Mouse (Mus musculus) lung, postnatal 0 days (tissue): Measurements from ENCODE around the gene Fuz. TPM values are rescaled to one million over a fixed set of nuclear protein-coding genes. Genes with fewer than 3 reads are reported as not detected.

Experiments
- ATAC-seq: fragments of 200-750 bp; cut with Nextera tagmentation; 2 replicates; pipeline ENCODE4 v1.8.0; 2017; ENCODE audit warnings: moderate library complexity
- DNase-seq: peaks from one replicate; pipeline ENCODE4 v3.0.0-alpha.2; 2016; ENCODE audit warnings: low spot score
- H3K27ac ChIP-seq: fragments of 300-500 bp; sonication (generic); 2 replicates; pipeline ENCODE4 v1.5.1; 2014; ENCODE audit warnings: antibody characterized with exemption, mild to moderate bottlenecking, low read length, mixed read lengths
- H3K27me3 ChIP-seq: fragments of 300-500 bp; sonication (generic); replicated peaks from 2 replicates; pipeline ENCODE4 v1.6.1; 2014; ENCODE audit warnings: low read length, mixed read lengths; ENCODE audit not compliant: insufficient read depth
- H3K36me3 ChIP-seq: fragments of 300-500 bp; sonication (generic); 2 replicates; pipeline ENCODE4 v1.6.1; 2014; ENCODE audit warnings: low read length, mixed read lengths; ENCODE audit not compliant: insufficient read depth
- H3K4me1 ChIP-seq: fragments of 300-500 bp; sonication (generic); 2 replicates; pipeline ENCODE4 v1.6.1; 2014; ENCODE audit warnings: antibody characterized with exemption, low read depth, low read length, mixed read lengths; ENCODE audit not compliant: insufficient read depth
- H3K4me2 ChIP-seq: fragments of 300-500 bp; sonication (generic); replicated peaks from 2 replicates; pipeline ENCODE4 v1.6.1; 2014; ENCODE audit warnings: low read depth, mild to moderate bottlenecking, low read length, moderate library complexity, mixed read lengths
- H3K4me3 ChIP-seq: fragments of 300-500 bp; sonication (generic); 2 replicates; pipeline ENCODE4 v1.5.1; 2014; ENCODE audit warnings: low read depth, low read length
- H3K9ac ChIP-seq: fragments of 300-500 bp; sonication (generic); replicated peaks from 2 replicates; pipeline ENCODE4 v1.6.1; 2014; ENCODE audit warnings: low read depth, mild to moderate bottlenecking
- H3K9me3 ChIP-seq: fragments of 300-500 bp; sonication (generic); 2 replicates; pipeline ENCODE4 v1.6.1; 2016; ENCODE audit warnings: low read length, mixed read lengths
- CTCF ChIP-seq: IDR thresholded peaks from 2 replicates; pipeline ENCODE4 v1.5.1; 2016; ENCODE audit warnings: antibody characterized with exemption, mild to moderate bottlenecking
- EP300 ChIP-seq: IDR thresholded peaks from 2 replicates; pipeline ENCODE4 v1.6.1; 2016; ENCODE audit warnings: antibody characterized with exemption, mild to moderate bottlenecking, control low read depth
- WGBS: fragments of 180-500 bp; shearing (Covaris S2); extraction: QIAGEN DNeasy Blood & Tissue Kit; methylation state at CpG from one replicate; pipeline ENCODE4 v1.1.7; 2014; 5-methylcytosine and 5-hydroxymethylcytosine counted together
- polyA plus RNA-seq: library from polyadenylated mRNA; unstranded; fragments of >200 nt; fragmentation: Nextera tagmentation; extraction: Ambion mirVana; gene quantifications from 2 replicates; pipeline ENCODE4 v1.2.1, GENCODE M21; 2015

Gene Fuz
- polyA plus RNA-seq, 1 experiment from 2014 or later, result 15.1 TPM

GRCm38 (mm10) chr7:44857905-44858304 lies 38.0 kb upstream of the Fuz start:
- WGBS, result 23% methylated on average over 8 of the region's 8 CpGs
- H3K4me1 ChIP-seq, result peaks cover 18% of the 10 kb centered on the region
- peak; percentile 87 for DNase-seq
- no peak for ATAC-seq
- H3K4me2 ChIP-seq, result peak overlapping the region; percentile 96
- H3K4me3 ChIP-seq, result peak overlapping the region; percentile 69
- no peaks in the 10 kb centered on the region for H3K27me3 ChIP-seq
- peak overlapping the region; percentile 93 for H3K27ac ChIP-seq
- H3K9me3 ChIP-seq, result no peaks in the 10 kb centered on the region
- H3K9ac ChIP-seq, result no peak overlapping the region
- peaks cover 9% of the 10 kb centered on the region; the same call in 1 of the 2 replicates for H3K36me3 ChIP-seq
- TF ChIP-seq CTCF (no peak), EP300 (no peak)

DNA sequence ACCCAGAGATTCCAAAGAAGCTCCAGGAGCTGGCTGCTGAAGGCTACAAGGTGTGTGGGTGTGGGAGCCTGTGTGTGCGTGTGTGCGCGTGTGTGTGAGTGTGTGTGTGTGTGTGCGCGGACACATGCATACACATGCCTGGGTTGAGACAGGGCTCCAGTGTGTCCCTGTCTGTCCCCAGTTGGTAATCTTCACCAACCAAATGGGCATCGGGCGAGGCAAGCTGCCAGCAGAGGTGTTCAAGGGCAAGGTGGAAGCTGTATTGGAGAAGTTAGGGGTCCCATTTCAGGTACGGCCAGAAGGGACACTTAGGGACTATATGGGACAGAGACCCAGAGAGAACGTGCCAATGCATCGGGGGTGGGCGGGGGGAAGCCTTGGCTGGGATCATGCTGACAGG lies 36.0 kb upstream of the Fuz start:
- WGBS, result 85% methylated on average over 11 of the region's 11 CpGs
- no peak overlapping the region for H3K27ac ChIP-seq
- H3K27me3 ChIP-seq, result no peaks in the 10 kb centered on the region
- H3K36me3 ChIP-seq, result peaks cover 25% of the 10 kb centered on the region
- no peak overlapping the region for H3K4me3 ChIP-seq
- H3K9ac ChIP-seq, result no peak overlapping the region
- H3K4me2 ChIP-seq, result no peak overlapping the region
- H3K9me3 ChIP-seq, result no peaks in the 10 kb centered on the region
- H3K4me1 ChIP-seq, result peaks cover 11% of the 10 kb centered on the region
- no peak for TF ChIP-seq CTCF
- TF ChIP-seq EP300, result no peak
- DNase-seq, result no peak
- no peak for ATAC-seq

DNA sequence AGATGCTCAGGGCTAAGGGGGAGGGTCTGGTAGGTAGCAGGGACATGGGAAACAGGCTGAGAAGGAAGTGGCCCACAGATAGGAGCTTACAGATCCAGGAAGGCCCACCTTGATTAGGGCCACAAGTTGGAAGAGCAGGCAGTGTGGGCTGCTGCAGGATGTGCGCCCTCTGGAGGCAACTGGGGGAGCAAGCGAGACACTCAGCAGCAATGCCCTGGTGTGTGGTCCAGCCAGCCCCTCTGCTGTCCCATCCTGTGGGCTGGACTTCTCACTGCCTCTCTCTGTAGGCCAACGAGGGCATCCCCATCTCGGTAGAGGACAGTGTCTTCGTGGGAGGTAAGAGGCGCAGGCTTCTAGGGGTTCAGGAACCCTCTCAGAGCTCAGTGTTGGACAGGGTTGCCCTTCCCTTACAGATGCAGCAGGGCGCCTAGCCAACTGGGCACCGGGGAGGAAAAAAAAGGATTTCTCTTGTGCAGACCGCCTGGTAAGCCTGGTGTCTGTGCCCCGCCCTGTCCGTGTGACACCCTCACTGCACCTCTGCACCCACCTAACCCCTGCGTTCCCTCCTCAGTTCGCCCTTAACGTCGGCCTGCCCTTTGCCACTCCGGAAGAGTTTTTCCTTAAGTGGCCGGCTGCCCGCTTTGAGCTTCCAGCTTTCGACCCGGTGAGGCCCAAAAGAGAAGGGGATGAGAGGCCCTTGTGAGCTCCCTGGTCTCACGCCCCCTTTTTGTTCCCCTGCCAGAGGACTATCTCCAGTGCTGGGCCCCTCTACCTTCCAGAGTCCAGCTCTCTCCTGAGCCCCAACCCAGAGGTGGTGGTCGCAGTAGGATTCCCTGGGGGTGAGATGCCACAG lies 35.1 kb upstream of the Fuz start:
- Histone ChIP-seq H3K27me3 (no peaks in the 10 kb centered on the region), H3K9ac (no peak overlapping the region), H3K36me3 (peaks cover 25% of the 10 kb centered on the region), H3K9me3 (no peaks in the 10 kb centered on the region), H3K4me2 (no peak overlapping the region), H3K4me3 (no peak overlapping the region), H3K27ac (no peak overlapping the region), H3K4me1 (peaks cover 10% of the 10 kb centered on the region)
- ATAC-seq, result peak; percentile 44
- WGBS, result 49% methylated on average over 22 of the region's 22 CpGs
- TF ChIP-seq EP300 (no peak), CTCF (peak; percentile 94)
- DNase-seq, result peak; percentile 79

DNA sequence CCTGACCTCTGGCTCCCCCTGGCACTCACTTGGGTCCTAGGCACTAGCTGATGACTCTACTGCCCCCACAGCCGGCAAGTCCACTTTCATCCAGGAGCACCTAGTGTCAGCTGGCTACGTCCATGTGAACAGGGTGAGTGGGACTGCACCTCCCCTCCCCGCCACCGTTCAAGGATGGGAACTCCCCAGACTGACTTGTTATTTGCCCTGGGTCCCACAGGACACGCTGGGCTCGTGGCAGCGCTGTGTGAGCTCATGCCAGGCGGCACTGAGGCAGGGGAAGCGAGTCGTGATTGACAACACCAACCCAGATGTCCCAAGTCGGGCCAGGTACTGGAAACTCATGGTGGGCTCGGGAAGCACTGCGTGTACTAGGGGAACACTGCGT lies 34.5 kb upstream of the Fuz start:
- DNase-seq (no peak), ATAC-seq (no peak)
- no peak overlapping the region for H3K4me3 ChIP-seq
- H3K36me3 ChIP-seq, result peaks cover 25% of the 10 kb centered on the region
- no peak overlapping the region for H3K27ac ChIP-seq
- TF ChIP-seq CTCF (peak; percentile 28), EP300 (no peak)
- H3K9ac ChIP-seq, result no peak overlapping the region
- H3K9me3 ChIP-seq, result no peaks in the 10 kb centered on the region
- H3K4me2 ChIP-seq, result no peak overlapping the region
- 76% methylated on average over 14 of the region's 14 CpGs for WGBS
- H3K27me3 ChIP-seq, result no peaks in the 10 kb centered on the region
- H3K4me1 ChIP-seq, result peaks cover 14% of the 10 kb centered on the region

DNA sequence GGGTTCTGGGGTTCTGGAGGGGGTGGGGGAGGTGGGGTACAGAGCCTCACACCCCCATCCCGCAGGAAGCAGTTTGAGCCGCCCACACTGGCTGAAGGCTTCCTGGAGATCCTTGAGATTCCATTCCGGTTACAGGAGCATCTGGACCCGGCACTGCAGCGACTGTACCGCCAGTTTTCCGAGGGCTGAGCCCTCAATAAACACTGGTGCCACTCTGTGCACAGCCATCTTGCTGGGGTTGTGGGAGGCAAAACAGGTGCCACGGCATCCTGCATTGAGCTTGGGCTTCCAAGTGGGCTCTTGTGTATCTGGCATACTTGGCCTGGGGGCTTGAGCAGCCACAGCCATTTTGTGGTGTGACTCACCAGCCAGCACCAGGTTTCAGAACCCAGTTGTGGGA lies 33.4 kb upstream of the Fuz start:
- H3K4me3 ChIP-seq, result no peak overlapping the region
- H3K4me1 ChIP-seq, result peaks cover 19% of the 10 kb centered on the region
- H3K9ac ChIP-seq, result no peak overlapping the region
- H3K36me3 ChIP-seq, result peaks cover 25% of the 10 kb centered on the region
- TF ChIP-seq EP300 (no peak), CTCF (no peak)
- ATAC-seq (no peak), DNase-seq (no peak)
- WGBS, result 45% methylated on average over 8 of the region's 8 CpGs
- H3K9me3 ChIP-seq, result no peaks in the 10 kb centered on the region
- H3K4me2 ChIP-seq, result no peak overlapping the region
- no peaks in the 10 kb centered on the region for H3K27me3 ChIP-seq
- no peak overlapping the region for H3K27ac ChIP-seq

DNA sequence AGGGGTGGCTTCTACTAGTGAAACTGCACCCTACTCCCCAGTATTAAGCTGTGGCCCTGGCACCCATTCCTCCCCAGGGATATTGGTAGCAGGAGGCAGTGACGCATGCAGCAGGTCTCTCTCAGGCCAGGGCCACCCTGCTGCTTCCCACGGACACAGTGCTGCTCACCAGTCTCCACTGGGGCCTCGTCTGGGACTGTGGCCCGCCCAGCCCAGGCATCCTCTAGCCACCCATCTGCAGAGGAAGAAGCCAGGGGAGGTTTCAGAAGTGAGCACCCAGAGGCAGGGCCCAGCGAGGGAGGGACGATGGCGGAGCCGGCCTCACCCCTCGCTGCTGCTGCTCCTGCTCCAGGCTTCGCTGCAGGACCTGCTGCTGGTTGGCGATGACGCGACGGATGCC lies 32.7 kb upstream of the Fuz start:
- 87% methylated on average over 14 of the region's 14 CpGs for WGBS
- ATAC-seq (no peak), DNase-seq (no peak)

More for the DNA sequence above, 32.7 kb upstream of the Fuz start:
- H3K4me1 ChIP-seq, result peaks cover 27% of the 10 kb centered on the region
- H3K36me3 ChIP-seq, result peaks cover 25% of the 10 kb centered on the region
- TF ChIP-seq EP300 (no peak), CTCF (no peak)
- no peaks in the 10 kb centered on the region for H3K27me3 ChIP-seq
- no peaks in the 10 kb centered on the region for H3K9me3 ChIP-seq
- H3K27ac ChIP-seq, result no peak overlapping the region
- H3K9ac ChIP-seq, result no peak overlapping the region
- no peak overlapping the region for H3K4me3 ChIP-seq
- no peak overlapping the region for H3K4me2 ChIP-seq
